Mouse (Mus musculus) liver, postnatal 0 days (tissue): ENCODE results near the gene C2cd4a.

Experiments used
- CTCF ChIP-seq: sonication (generic); IDR thresholded peaks from 2 replicates; pipeline ENCODE4 v1.5.1; 2016; ENCODE audit warnings: antibody characterized with exemption, low read depth
- EP300 ChIP-seq: IDR thresholded peaks from 2 replicates; pipeline ENCODE4 v1.6.1; 2016; ENCODE audit warnings: antibody characterized with exemption, low read depth, mild to moderate bottlenecking

GRCm38 (mm10) chr9:67837311-67837710 lies 5.2 kb upstream of the C2cd4a start:
- TF ChIP-seq CTCF (no peak), EP300 (no peak)
